Mouse (Mus musculus): ENCODE measurements at regions not wholly inside any gene's neighbourhood (a gene's known extent, or its start where the extent isn't known, plus 50 kb on each side); places are given as distances from the start of the nearest gene placed in this dataset.
A peak's percentile ranks its signal among the peaks of the same experiment; 100 is the strongest.
"Not testable (repeated sequence)": the region's sequence is repeated elsewhere in the genome, so short reads cannot be mapped to it uniquely, and the experiment has no call there.

- no peak for DNase-seq (ENCODE audit: low read depth, low spot score)
These were observed 142.3 kb upstream of the Rack1 start for GRCm38 (mm10) chr11:48657851-48658250.

- DNase-seq (ENCODE audit: low read depth, low spot score): no peak
These were observed 138.5 kb upstream of the Rack1 start for GRCm38 (mm10) chr11:48661641-48662040.

GRCm38 (mm10) chr11:48684781-48685314 is 115.3 kb upstream of the Rack1 start:
- DNase-seq (ENCODE audit: low read depth, low spot score): no peak

DNA sequence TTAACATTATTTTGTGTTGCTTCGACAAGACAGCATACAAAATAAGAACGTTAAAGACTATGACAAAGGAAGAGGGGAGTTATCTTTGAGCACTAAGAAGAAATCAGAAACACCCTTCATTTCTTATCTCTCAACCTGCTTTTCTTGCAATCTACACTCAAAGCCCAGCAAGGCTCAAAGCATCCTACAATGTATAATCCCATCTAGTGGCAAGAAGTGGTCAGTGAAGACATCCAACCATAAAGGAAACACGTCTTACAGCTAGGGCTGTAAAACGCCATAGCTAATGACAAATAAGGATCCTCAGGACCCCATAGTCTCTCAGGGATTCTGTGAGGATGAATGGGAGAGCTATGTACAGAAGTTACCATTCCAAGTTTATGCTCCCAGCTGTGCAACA is 110.1 kb upstream of the Rack1 start:
- no peak for DNase-seq (ENCODE audit: low read depth, low spot score)

- DNase-seq (ENCODE audit: low read depth, low spot score): peak; percentile 55
These were observed 103.8 kb upstream of the Rack1 start for GRCm38 (mm10) chr11:48696352-48696751.

GRCm38 (mm10) chr11:48697191-48697590 is 102.9 kb upstream of the Rack1 start:
- DNase-seq (ENCODE audit: low read depth, low spot score): no peak

DNA sequence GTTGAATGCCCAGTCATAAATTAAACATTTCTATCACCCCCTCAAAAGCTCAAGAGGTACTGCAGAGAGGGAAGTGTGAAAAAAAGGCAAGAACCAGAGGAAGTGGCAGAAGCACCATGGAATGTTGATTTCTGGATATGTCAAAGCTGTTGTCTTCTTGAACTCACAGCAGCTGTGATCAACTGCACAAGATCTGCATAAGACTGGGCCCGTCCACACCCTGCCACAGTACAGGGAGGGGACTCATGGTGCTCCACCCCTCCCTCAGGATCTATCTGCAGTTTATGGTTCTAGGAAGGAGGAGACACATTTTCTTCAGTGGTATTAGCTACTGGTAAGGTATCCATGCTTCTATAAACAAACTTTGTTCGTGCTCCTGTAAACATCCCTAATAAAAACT is 92.9 kb upstream of the Rack1 start:
- DNase-seq (ENCODE audit: low read depth, low spot score): no peak

GRCm38 (mm10) chr11:48710972-48711371 is 89.2 kb upstream of the Rack1 start:
- DNase-seq (ENCODE audit: low read depth, low spot score): no peak

GRCm38 (mm10) chr11:48724068-48724467 is 76.1 kb upstream of the Rack1 start:
- no peak for DNase-seq (ENCODE audit: low read depth, low spot score)

- not testable (repeated sequence) for DNase-seq (ENCODE audit: low read depth, low spot score)
These were observed 69.3 kb upstream of the Rack1 start for GRCm38 (mm10) chr11:48730826-48731225.

DNA sequence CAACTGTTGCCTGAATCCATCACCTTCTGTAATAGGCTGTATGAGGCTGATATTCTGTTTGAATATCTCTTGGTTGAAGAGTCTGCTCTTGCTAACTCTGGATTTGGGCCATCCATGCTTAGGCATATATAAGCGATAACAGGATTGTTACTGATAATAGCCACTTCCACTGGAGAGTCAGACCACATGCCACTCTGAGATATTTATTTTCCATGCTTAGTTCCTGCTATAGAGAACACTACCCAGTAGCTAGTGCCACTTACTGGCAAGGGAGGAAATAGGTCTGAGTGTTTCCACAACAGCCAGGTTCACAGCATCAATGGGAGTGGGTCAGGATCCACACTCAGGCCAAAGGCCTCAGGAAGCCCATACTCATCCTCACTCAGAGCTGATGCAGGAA is 53.6 kb upstream of the Rack1 start:
- DNase-seq (ENCODE audit: low read depth, low spot score): no peak

DNA sequence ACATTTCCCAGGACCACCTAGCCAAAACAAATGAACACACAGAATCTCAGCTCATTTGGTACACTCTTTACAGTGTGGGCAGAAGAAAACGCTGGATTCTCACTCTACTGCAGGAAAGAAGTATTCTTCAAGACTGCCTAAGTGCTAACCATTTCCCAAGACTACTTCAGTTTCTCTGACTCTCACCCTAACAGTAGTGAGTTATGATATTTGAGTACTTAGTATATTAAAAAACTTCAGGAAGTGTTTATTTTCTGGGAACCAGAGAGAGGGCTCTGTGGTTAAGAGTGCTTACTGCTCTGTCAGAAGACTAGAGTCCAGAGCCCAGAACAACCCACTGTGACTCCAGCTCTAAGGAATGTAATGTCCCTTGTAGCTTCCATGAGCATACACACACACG is 52.1 kb upstream of the Rack1 start:
- DNase-seq (ENCODE audit: low read depth, low spot score): peak; percentile 29

Measured in 3T3-L1 (cell line).